Mouse (Mus musculus): ENCODE measurements at regions not wholly inside any gene's neighbourhood (a gene's known extent, or its start where the extent isn't known, plus 50 kb on each side); places are given as distances from the start of the nearest gene placed in this dataset.

- TF ChIP-seq CTCF (IDR thresholded peaks at IDR 0.05) (no peak), EP300 (IDR thresholded peaks at IDR 0.05) (no peak)
Observed at GRCm38 (mm10) chr8:96403669-96404068, 515.3 kb upstream of the Got2 start.
